Comparison of ENCODE assay signal across 8 mouse cellular contexts in the genomic region with DNA sequence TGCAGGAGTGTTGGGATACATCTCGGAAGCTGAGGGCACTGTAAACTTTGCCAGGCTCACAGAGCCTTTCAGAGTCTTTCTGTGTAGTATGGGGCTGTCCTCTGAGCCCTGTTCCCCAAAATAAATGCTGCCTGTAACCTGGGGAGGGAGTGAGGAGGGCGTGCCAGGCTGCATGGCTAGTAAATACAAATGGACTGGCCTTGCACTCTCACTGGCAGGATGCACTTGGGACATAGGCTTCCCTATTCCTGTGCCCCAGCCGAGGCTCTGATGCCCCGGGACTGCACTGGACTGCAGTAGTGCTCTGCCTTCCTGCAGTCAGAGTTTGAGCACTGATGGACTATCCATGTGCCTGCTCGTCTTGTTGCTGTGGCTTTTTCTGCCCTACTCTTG. TPM values are rescaled to one million over a fixed set of nuclear protein-coding genes. Genes with fewer than 3 reads are reported as not detected.
DNase-seq lines count a peak whose midpoint lies in the region; ATAC-seq and TF ChIP-seq lines count a peak whose summit lies in the region.

No protein-coding gene starts in this region.

- peaks cover 60% of the 10 kb centered on the region for H3K4me1 ChIP-seq in lung, embryonic 16.5 days (replicated peaks; ENCODE audit: control insufficient read depth, insufficient read depth, low read length)
- H3K4me1 ChIP-seq in forebrain, embryonic 14.5 days (ENCODE audit: control insufficient read depth, insufficient read depth, low read length) = peaks cover 23% of the 10 kb centered on the region
- H3K4me1 ChIP-seq in limb, embryonic 14.5 days (ENCODE audit: control insufficient read depth, insufficient read depth, low read length) = peaks cover 55% of the 10 kb centered on the region
- H3K4me1 ChIP-seq in stomach, embryonic 14.5 days (ENCODE audit: control insufficient read depth, insufficient read depth, low read length) = peaks cover 65% of the 10 kb centered on the region

- peaks cover 28% of the 10 kb centered on the region for H3K36me3 ChIP-seq in lung, embryonic 16.5 days (ENCODE audit: control insufficient read depth, insufficient read depth, low read length)
- H3K36me3 ChIP-seq in forebrain, embryonic 14.5 days (ENCODE audit: control insufficient read depth, insufficient read depth, low read length) = peaks cover 65% of the 10 kb centered on the region
- H3K36me3 ChIP-seq in limb, embryonic 14.5 days (ENCODE audit: control insufficient read depth, insufficient read depth, low read length) = peaks cover 73% of the 10 kb centered on the region
- peaks cover 51% of the 10 kb centered on the region for H3K36me3 ChIP-seq in stomach, embryonic 14.5 days (ENCODE audit: control insufficient read depth, insufficient read depth, low read length)

- no peaks in the 10 kb centered on the region for H3K9me3 ChIP-seq in lung, embryonic 16.5 days (ENCODE audit: control insufficient read depth, low read length)
- no peaks in the 10 kb centered on the region for H3K9me3 ChIP-seq in forebrain, embryonic 14.5 days (replicated peaks; ENCODE audit: control insufficient read depth, low read length)
- no peaks in the 10 kb centered on the region for H3K9me3 ChIP-seq in limb, embryonic 14.5 days (ENCODE audit: control insufficient read depth, low read length)
- H3K9me3 ChIP-seq in stomach, embryonic 14.5 days (ENCODE audit: control insufficient read depth, low read depth, low read length) = no peaks in the 10 kb centered on the region

- H3K4me2 ChIP-seq in lung, embryonic 16.5 days (ENCODE audit: low read depth, low read length) = peak overlapping the region; percentile 61
- peak overlapping the region; percentile 44 for H3K4me2 ChIP-seq in forebrain, embryonic 14.5 days (ENCODE audit: low read length)
- peak overlapping the region; percentile 44 for H3K4me2 ChIP-seq in limb, embryonic 14.5 days (replicated peaks; ENCODE audit: low read depth, low read length, severe bottlenecking)
- H3K4me2 ChIP-seq in stomach, embryonic 14.5 days (replicated peaks; ENCODE audit: low read depth, low read length) = peak overlapping the region; percentile 74

- no peak for TF ChIP-seq POLR2A in limb, embryonic 14.5 days (IDR thresholded peaks at IDR 0.05; ENCODE audit: borderline replicate concordance, extremely low read depth, insufficient read depth, insufficient read length)

- H3K27me3 ChIP-seq in lung, embryonic 16.5 days (ENCODE audit: control insufficient read depth, insufficient read depth, low read depth, low read length) = no peaks in the 10 kb centered on the region
- no peaks in the 10 kb centered on the region for H3K27me3 ChIP-seq in forebrain, embryonic 14.5 days (replicated peaks; ENCODE audit: control insufficient read depth, insufficient read depth, low read length)
- H3K27me3 ChIP-seq in limb, embryonic 14.5 days (ENCODE audit: control insufficient read depth, insufficient read depth, low read length) = no peaks in the 10 kb centered on the region
- no peaks in the 10 kb centered on the region for H3K27me3 ChIP-seq in stomach, embryonic 14.5 days (ENCODE audit: control insufficient read depth, insufficient read depth, low read length)

- peak overlapping the region; percentile 41 for H3K4me3 ChIP-seq in lung, embryonic 16.5 days (ENCODE audit: low read length)
- no peak overlapping the region for H3K4me3 ChIP-seq in forebrain, embryonic 14.5 days (ENCODE audit: low read depth, low read length)
- H3K4me3 ChIP-seq in limb, embryonic 14.5 days (replicated peaks; ENCODE audit: low read length) = peak overlapping the region; percentile 20
- peak overlapping the region; percentile 16 for H3K4me3 ChIP-seq in stomach, embryonic 14.5 days (ENCODE audit: low read depth, low read length)

- no peak for DNase-seq in lung, postnatal 14 days
- DNase-seq in forebrain, embryonic 14.5 days (ENCODE audit: low spot score) = no peak
- DNase-seq in limb, embryonic 14.5 days (ENCODE audit: low spot score) = no peak
- no peak for DNase-seq in layer of hippocampus, adult 9-11 months
- DNase-seq in spleen, postnatal 36 days (ENCODE audit: low spot score in 2 of 2) = no peak

- peak overlapping the region; percentile 99 for H3K27ac ChIP-seq in lung, embryonic 16.5 days (ENCODE audit: low read length)
- peak overlapping the region; percentile 97 for H3K27ac ChIP-seq in forebrain, embryonic 14.5 days (ENCODE audit: low read depth, low read length)
- H3K27ac ChIP-seq in limb, embryonic 14.5 days (replicated peaks; ENCODE audit: low read depth, low read length) = peak overlapping the region; percentile 96
- peak overlapping the region; percentile 100 for H3K27ac ChIP-seq in stomach, embryonic 14.5 days (ENCODE audit: low read length)

- peak overlapping the region; percentile 72 for H3K9ac ChIP-seq in lung, embryonic 16.5 days (ENCODE audit: low read length)
- H3K9ac ChIP-seq in forebrain, embryonic 14.5 days (ENCODE audit: low read length) = peak overlapping the region; percentile 64
- H3K9ac ChIP-seq in limb, embryonic 14.5 days (ENCODE audit: low read depth, low read length, severe bottlenecking) = peak overlapping the region; percentile 46
- H3K9ac ChIP-seq in stomach, embryonic 14.5 days (replicated peaks; ENCODE audit: low read depth, low read length) = peak overlapping the region; percentile 34

- 20% methylated on average over 5 of the region's 5 CpGs for WGBS in lung, embryonic 16.5 days
- 63% methylated on average over 5 of the region's 5 CpGs for WGBS in forebrain, embryonic 14.5 days
- 41% methylated on average over 5 of the region's 5 CpGs for WGBS in limb, embryonic 14.5 days
- 32% methylated on average over 5 of the region's 5 CpGs for WGBS in stomach, embryonic 14.5 days

- no peak for ATAC-seq in lung, embryonic 16.5 days (ENCODE audit: low read depth)
- no peak for ATAC-seq in forebrain, embryonic 14.5 days
- no peak for ATAC-seq in limb, embryonic 14.5 days (ENCODE audit: low FRiP score, low read depth)
- ATAC-seq in stomach, embryonic 14.5 days (ENCODE audit: insufficient number of reproducible peaks, insufficient read depth, low FRiP score, low read depth) = no peak
- ATAC-seq in erythroblast, adult 5-6 weeks (replicated peaks; ENCODE audit: low FRiP score, poor library complexity, severe bottlenecking) = no peak

RNA-seq across cellular contexts. Expression of a gene that starts 26.7 kb away (rescaled TPM):
- 163 TPM in 2 replicates for polyA plus RNA-seq in lung, embryonic 16.5 days (2015; fragmentation: Nextera tagmentation; extraction: Ambion mirVana)
- polyA plus RNA-seq in forebrain, embryonic 14.5 days (2014; fragmentation: Nextera tagmentation; extraction: Ambion mirVana) = 66.6 and 88.4 TPM in 2 replicates
- polyA plus RNA-seq in limb, embryonic 14.5 days (2012; rRNA removed) = 142 and 168 TPM in 2 replicates
- 74.5 and 87.6 TPM in 2 replicates for polyA plus RNA-seq in limb, embryonic 14.5 days (2014; fragmentation: Nextera tagmentation; extraction: Ambion mirVana)
- 82.6 and 85.4 TPM in 2 replicates for polyA plus RNA-seq in stomach, embryonic 14.5 days (2014; fragmentation: Nextera tagmentation; extraction: Ambion mirVana)
- total RNA-seq in erythroblast, adult 5-6 weeks (2015; ENCODE audit: low replicate concordance) = 121 and 149 TPM in 2 replicates
- 118 and 183 TPM in 2 replicates for total RNA-seq in erythroblast, adult 5-6 weeks (2017; ENCODE audit: low replicate concordance)

RNA-seq across cellular contexts. Expression of a gene that starts 26.9 kb away (rescaled TPM):
- 39.3 and 42.4 TPM in 2 replicates for polyA plus RNA-seq in lung, embryonic 16.5 days (2015; fragmentation: Nextera tagmentation; extraction: Ambion mirVana)
- 26.8 and 31.9 TPM in 2 replicates for polyA plus RNA-seq in forebrain, embryonic 14.5 days (2014; fragmentation: Nextera tagmentation; extraction: Ambion mirVana)
- polyA plus RNA-seq in limb, embryonic 14.5 days (2012; rRNA removed) = 25.0 and 31.0 TPM in 2 replicates
- 33.4 and 36.1 TPM in 2 replicates for polyA plus RNA-seq in limb, embryonic 14.5 days (2014; fragmentation: Nextera tagmentation; extraction: Ambion mirVana)
- polyA plus RNA-seq in stomach, embryonic 14.5 days (2014; fragmentation: Nextera tagmentation; extraction: Ambion mirVana) = 27.3 and 30.0 TPM in 2 replicates
- total RNA-seq in erythroblast, adult 5-6 weeks (2015; ENCODE audit: low replicate concordance) = 42.0 and 69.4 TPM in 2 replicates
- 51.8 and 55.1 TPM in 2 replicates for total RNA-seq in erythroblast, adult 5-6 weeks (2017; ENCODE audit: low replicate concordance)

RNA-seq across cellular contexts. Expression of a gene that starts 31.5 kb away (rescaled TPM):
- polyA plus RNA-seq in lung, embryonic 16.5 days (2015; fragmentation: Nextera tagmentation; extraction: Ambion mirVana) = 1.1 and 1.5 TPM in 2 replicates
- polyA plus RNA-seq in forebrain, embryonic 14.5 days (2014; fragmentation: Nextera tagmentation; extraction: Ambion mirVana) = 3.0 and 3.6 TPM in 2 replicates
- 31.0 and 47.8 TPM in 2 replicates for polyA plus RNA-seq in limb, embryonic 14.5 days (2012; rRNA removed)
- polyA plus RNA-seq in limb, embryonic 14.5 days (2014; fragmentation: Nextera tagmentation; extraction: Ambion mirVana) = 3.9 and 7.5 TPM in 2 replicates
- 2.8 and 3.1 TPM in 2 replicates for polyA plus RNA-seq in stomach, embryonic 14.5 days (2014; fragmentation: Nextera tagmentation; extraction: Ambion mirVana)
- not detected in 2 replicates for total RNA-seq in erythroblast, adult 5-6 weeks (2015; ENCODE audit: low replicate concordance)
- total RNA-seq in erythroblast, adult 5-6 weeks (2017; ENCODE audit: low replicate concordance) = not detected in 2 replicates

RNA-seq across cellular contexts. Expression of a gene that starts 50.4 kb away (rescaled TPM):
- polyA plus RNA-seq in lung, embryonic 16.5 days (2015; fragmentation: Nextera tagmentation; extraction: Ambion mirVana) = 49.6 and 52.6 TPM in 2 replicates
- 48.1 and 57.8 TPM in 2 replicates for polyA plus RNA-seq in forebrain, embryonic 14.5 days (2014; fragmentation: Nextera tagmentation; extraction: Ambion mirVana)
- 49.8 and 71.3 TPM in 2 replicates for polyA plus RNA-seq in limb, embryonic 14.5 days (2012; rRNA removed)
- 30.9 and 31.8 TPM in 2 replicates for polyA plus RNA-seq in limb, embryonic 14.5 days (2014; fragmentation: Nextera tagmentation; extraction: Ambion mirVana)
- 35.8 and 37.8 TPM in 2 replicates for polyA plus RNA-seq in stomach, embryonic 14.5 days (2014; fragmentation: Nextera tagmentation; extraction: Ambion mirVana)
- total RNA-seq in erythroblast, adult 5-6 weeks (2015; ENCODE audit: low replicate concordance) = 2.3 and 3.7 TPM in 2 replicates
- 5.4 and 9.1 TPM in 2 replicates for total RNA-seq in erythroblast, adult 5-6 weeks (2017; ENCODE audit: low replicate concordance)
